Mouse (Mus musculus): Measurements from ENCODE around the gene Eef1b2. TPM values are rescaled to one million over a fixed set of nuclear protein-coding genes. Genes with fewer than 3 reads are reported as not detected.

Gene Eef1b2
- total and polyA plus RNA-seq, 3 experiments: 1,302 to 1,881 (median 1,842) TPM

DNA sequence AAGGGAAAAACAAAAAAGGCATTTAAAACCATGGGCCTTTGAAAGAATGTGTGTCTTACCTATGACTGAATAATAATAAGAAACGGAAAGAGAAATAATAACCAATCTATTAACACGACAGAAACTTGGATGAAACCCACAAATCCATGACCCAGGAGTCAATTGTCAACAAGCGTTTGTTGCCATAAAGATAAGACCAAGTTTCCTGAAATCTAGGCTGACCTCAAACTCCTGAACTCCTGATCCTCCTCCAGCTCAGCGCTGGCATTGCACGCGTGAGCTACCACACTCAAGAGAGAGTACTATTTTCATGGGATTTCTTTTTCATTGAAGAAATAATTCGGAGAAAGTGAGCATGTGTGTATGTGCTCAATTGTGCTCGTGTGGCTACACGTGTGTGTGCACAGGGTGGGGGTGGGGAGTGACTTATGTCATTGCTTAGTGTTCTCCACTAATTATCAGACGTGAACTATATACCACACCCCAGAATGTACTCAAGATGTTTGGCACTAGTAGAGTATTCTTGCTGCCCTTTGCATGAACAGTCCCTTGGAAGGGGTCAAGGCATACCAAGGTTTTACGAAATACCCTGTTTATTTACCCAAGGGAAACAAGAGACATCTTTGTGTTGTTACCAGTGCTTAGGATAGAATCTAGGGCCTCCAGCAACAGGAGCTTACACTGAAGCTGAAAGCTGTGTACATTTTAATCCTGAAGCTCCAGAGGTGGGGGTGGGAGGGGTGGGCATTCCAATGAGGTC is 15.9 kb downstream of the Eef1b2 start:
- dilution Hi-C loops (cut with MboI; ENCODE audit: extremely low pct_ligation_motif_present, extremely low pct_unique_long_range_greater_than_20kb, low sequenced_read_pairs) (no loop called here), in situ Hi-C loops (cut with MboI; ENCODE audit: low pct_ligation_motif_present, low pct_unique_long_range_greater_than_20kb, low sequenced_read_pairs) (no loop called here)
- no peak for DNase-seq (ENCODE audit: extremely low read depth)
- Histone ChIP-seq H3K27ac (ENCODE audit: insufficient read depth, low read depth) (no peak overlapping the region), H3K4me2 (ENCODE audit: insufficient read depth, low read depth, poor library complexity, severe bottlenecking) (no peak overlapping the region), H3K9ac (ENCODE audit: insufficient read depth, low read depth) (no peak overlapping the region), H3K9me3 (replicated peaks; ENCODE audit: low read length) (no peaks in the 10 kb centered on the region), H3K27me3 (replicated peaks) (no peaks in the 10 kb centered on the region), H3K4me1 (ENCODE audit: control insufficient read depth in 1 of 2, insufficient read depth in 2 of 2) (no peaks in the 10 kb centered on the region), H3K36me3 (replicated peaks in 1 of 2; ENCODE audit: control insufficient read depth in 1 of 2, insufficient read depth in 1 of 2, low read length in 1 of 2) (no peaks in the 10 kb centered on the region), H3K4me3 (replicated peaks in 1 of 3; ENCODE audit: low read depth in 2 of 3, low read length in 2 of 3, poor library complexity in 1 of 3) (no peak overlapping the region), H3K79me2 (replicated peaks; ENCODE audit: control insufficient read depth, extremely low read depth, insufficient read depth, poor library complexity, severe bottlenecking) (no peaks in the 10 kb centered on the region)
- TF ChIP-seq ZKSCAN1 (IDR thresholded peaks at IDR 0.05; ENCODE audit: borderline replicate concordance, low read depth, low read length) (no peak), ZC3H11A (IDR thresholded peaks at IDR 0.05; ENCODE audit: low read depth, low read length) (no peak), TCF12 (IDR thresholded peaks at IDR 0.05; ENCODE audit: low read depth, low read length) (no peak), ZNF384 (IDR thresholded peaks at IDR 0.05; ENCODE audit: low read depth, low read length) (no peak), SMC3 (IDR thresholded peaks at IDR 0.05; ENCODE audit: low read depth, low read length) (no peak), JUND (conservative IDR thresholded peaks at IDR 0.05; ENCODE audit: low read depth, low read length) (no peak), GABPA (IDR thresholded peaks at IDR 0.05; ENCODE audit: insufficient replicate concordance, low read depth, low read length) (no peak), BHLHE40 (IDR thresholded peaks at IDR 0.05; ENCODE audit: low read depth, low read length) (no peak), MEF2A (IDR thresholded peaks at IDR 0.05; ENCODE audit: borderline replicate concordance, low read depth, low read length) (no peak), USF1 (IDR thresholded peaks at IDR 0.05; ENCODE audit: low read depth, low read length) (no peak), NELFE (IDR thresholded peaks at IDR 0.05; ENCODE audit: low read depth, low read length) (no peak), E2F4 (IDR thresholded peaks at IDR 0.05; ENCODE audit: insufficient replicate concordance, low read depth, low read length) (no peak), UBTF (IDR thresholded peaks at IDR 0.05; ENCODE audit: low read depth, low read length) (no peak), CHD2 (IDR thresholded peaks at IDR 0.05; ENCODE audit: low read length) (no peak), ZMIZ1 (IDR thresholded peaks at IDR 0.05; ENCODE audit: low read depth, low read length) (no peak), MAFK (IDR thresholded peaks at IDR 0.05; ENCODE audit: insufficient replicate concordance, low read length) (no peak), NRF1 (IDR thresholded peaks at IDR 0.05; ENCODE audit: low read depth, low read length) (no peak), RAD21 (IDR thresholded peaks at IDR 0.05; ENCODE audit: low read depth, low read length) (no peak), TBP (conservative IDR thresholded peaks at IDR 0.05; ENCODE audit: low read depth, low read length) (no peak)

All from CH12.LX (cell line).